Mouse (Mus musculus) forebrain, embryonic 10.5 days (tissue): ENCODE measurements around the gene Oas1a. TPM values are rescaled to one million over a fixed set of nuclear protein-coding genes. Genes with fewer than 3 reads are reported as not detected.
A peak's percentile ranks its signal among the peaks of the same experiment; 100 is the strongest.

Source experiments
- DNase-seq: peaks from one replicate; pipeline ENCODE4 v3.0.0-alpha.2; 2017; ENCODE audit warnings: low spot score; ENCODE audit errors: extremely low spot score
- H3K27ac ChIP-seq: fragments of 300-500 bp; sonication (generic); 2 replicates; pipeline ENCODE4 v1.5.1; 2016; ENCODE audit warnings: mild to moderate bottlenecking
- H3K27me3 ChIP-seq: fragments of 300-500 bp; sonication (generic); 2 replicates; pipeline ENCODE4 v1.6.1; 2016; ENCODE audit warnings: mild to moderate bottlenecking; ENCODE audit not compliant: poor library complexity, severe bottlenecking
- H3K36me3 ChIP-seq: fragments of 300-500 bp; sonication (generic); replicated peaks from 2 replicates; pipeline ENCODE4 v1.6.1; 2016; ENCODE audit warnings: mild to moderate bottlenecking, moderate library complexity
- H3K4me1 ChIP-seq: fragments of 300-500 bp; sonication (generic); 2 replicates; pipeline ENCODE4 v1.6.1; 2016
- H3K4me3 ChIP-seq: fragments of 300-500 bp; sonication (generic); 2 replicates; pipeline ENCODE4 v1.5.1; 2016; ENCODE audit warnings: mild to moderate bottlenecking, moderate library complexity
- H3K9me3 ChIP-seq: fragments of 300-500 bp; sonication (generic); 2 replicates; pipeline ENCODE4 v1.6.1; 2016; ENCODE audit warnings: mild to moderate bottlenecking, moderate library complexity
- WGBS: fragments of 180-500 bp; shearing (Covaris S2); methylation state at CpG from one replicate; pipeline ENCODE4 v1.1.7; 2016; 5-methylcytosine and 5-hydroxymethylcytosine counted together
- microRNA-seq: library from miRNA; unstranded; fragments of <30 nt; microRNA quantifications from one replicate; pipeline ENCODE4, GENCODE M21; 2017
- polyA plus RNA-seq: library from polyadenylated mRNA; unstranded; fragments of >200 nt; fragmentation: Nextera tagmentation; extraction: Ambion mirVana; gene quantifications from 2 replicates; pipeline ENCODE4 v1.2.1, GENCODE M21; 2016

Gene Oas1a
- polyA plus RNA-seq, 1 experiment from 2014 or later = 0.33 TPM

- Histone ChIP-seq H3K9me3 (no peaks in the 10 kb centered on the region), H3K27ac (no peak within 1 kb of the TSS), H3K36me3 (no peaks in the 10 kb centered on the region), H3K27me3 (no peaks in the 10 kb centered on the region), H3K4me3 (no peak within 1 kb of the TSS), H3K4me1 (no peaks in the 10 kb centered on the region)
- no peak for DNase-seq
- WGBS = 52% methylated on average over 4 of the region's 4 CpGs
Observed at GRCm38 (mm10) chr5:120861121-120861520, 46.2 kb downstream of the Oas1a start, which contains the start of gene Oas1h. Gene Oas1h (plus strand): TSS chr5:120861421.

- Histone ChIP-seq H3K27ac (no peak overlapping the region), H3K9me3 (peaks cover 7% of the 10 kb centered on the region), H3K27me3 (no peaks in the 10 kb centered on the region), H3K36me3 (no peaks in the 10 kb centered on the region), H3K4me3 (no peak overlapping the region), H3K4me1 (no peaks in the 10 kb centered on the region)
- 88% methylated on average over 2 of the region's 2 CpGs for WGBS
- DNase-seq = no peak
Observed at GRCm38 (mm10) chr5:120859241-120859640, 48.1 kb downstream of the Oas1a start.

- H3K4me3 ChIP-seq = no peak overlapping the region
- no peaks in the 10 kb centered on the region for H3K4me1 ChIP-seq
- H3K27me3 ChIP-seq = no peaks in the 10 kb centered on the region
- no peaks in the 10 kb centered on the region for H3K36me3 ChIP-seq
- H3K27ac ChIP-seq = no peak overlapping the region
- WGBS = 59% methylated on average over 3 of the region's 3 CpGs
- DNase-seq = peak; percentile 28
- peaks cover 11% of the 10 kb centered on the region for H3K9me3 ChIP-seq
Observed at GRCm38 (mm10) chr5:120849601-120850136, 57.7 kb downstream of the Oas1a start.

GRCm38 (mm10) chr5:120847067-120847466 is 60.3 kb downstream of the Oas1a start, which contains the start of gene Oas1f:
Gene Oas1f (plus strand): TSS chr5:120847367.
- Histone ChIP-seq H3K36me3 (no peaks in the 10 kb centered on the region), H3K27ac (no peak within 1 kb of the TSS), H3K4me1 (no peaks in the 10 kb centered on the region), H3K4me3 (no peak within 1 kb of the TSS), H3K27me3 (no peaks in the 10 kb centered on the region), H3K9me3 (no peaks in the 10 kb centered on the region)
- 89% methylated on average over 4 of the region's 4 CpGs for WGBS
- no peak for DNase-seq

Small RNAs within 50 kb of the gene (microRNA-seq; reads per million reads assigned to microRNA genes)
- not detected for gene Gm22907

Other genes starting within 250 kb of the Oas1a start
- gene Dtx1, start 195.6 kb downstream of the Oas1a start, polyA plus RNA-seq = 1.3 and 2.0 TPM in 2 replicates
- gene Oas2, start 157.7 kb downstream of the Oas1a start, polyA plus RNA-seq = 0.11 TPM in 1 of 2 replicates, not detected in the other
- gene Oas3, start 129.9 kb downstream of the Oas1a start, polyA plus RNA-seq = 0.07 and 0.14 TPM in 2 replicates
- not detected in 2 replicates for gene Oas1e, start 112.0 kb downstream of the Oas1a start, polyA plus RNA-seq
- 0.33 and 0.41 TPM in 2 replicates for gene Oas1c, start 95.0 kb downstream of the Oas1a start, polyA plus RNA-seq
- not detected in 2 replicates for gene Oas1f, start 60.2 kb downstream of the Oas1a start, polyA plus RNA-seq
- gene Oas1h, start 46.1 kb downstream of the Oas1a start, polyA plus RNA-seq = not detected in 2 replicates
- 0.12 TPM in 1 of 2 replicates, not detected in the other for gene Oas1g, start 19.9 kb downstream of the Oas1a start, polyA plus RNA-seq
- gene Oas1d, start 7.0 kb upstream of the Oas1a start, polyA plus RNA-seq = not detected in 2 replicates
- gene Rph3a, start 102.6 kb upstream of the Oas1a start, polyA plus RNA-seq = 0.25 and 0.60 TPM in 2 replicates